Mouse (Mus musculus) naive thymus-derived CD4-positive, alpha-beta T cell, adult 2 months (primary cell): ENCODE data around the gene Olig1.
"Not testable (repeated sequence)": the region's sequence is repeated elsewhere in the genome, so short reads cannot be mapped to it uniquely, and the experiment has no call there.

Experiments used
- DNase-seq: peaks from one replicate; pipeline ENCODE4 v3.0.0-alpha.2; 2011; ENCODE audit warnings: low read depth

Olig1 gene

DNA sequence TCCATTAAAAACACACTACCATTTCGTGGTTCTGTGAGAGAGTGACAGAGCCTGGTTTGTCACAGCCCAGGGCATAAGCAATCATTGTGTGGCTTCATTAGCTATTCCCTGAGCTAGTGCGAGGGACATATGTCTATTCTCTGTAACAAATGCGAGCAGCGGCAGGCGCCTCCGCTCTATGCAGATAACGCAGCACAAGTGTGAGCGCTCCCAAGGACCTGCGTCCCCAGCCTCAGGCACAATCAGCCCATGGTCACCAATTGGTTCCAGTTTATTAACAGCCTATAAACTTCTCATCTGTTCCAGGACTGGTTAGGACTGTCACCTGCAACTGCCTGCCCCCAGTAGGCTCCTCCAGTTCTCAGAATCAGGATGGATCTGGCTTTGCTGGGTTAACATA lies 23.3 kb upstream of the Olig1 start:
- DNase-seq = no peak

DNA sequence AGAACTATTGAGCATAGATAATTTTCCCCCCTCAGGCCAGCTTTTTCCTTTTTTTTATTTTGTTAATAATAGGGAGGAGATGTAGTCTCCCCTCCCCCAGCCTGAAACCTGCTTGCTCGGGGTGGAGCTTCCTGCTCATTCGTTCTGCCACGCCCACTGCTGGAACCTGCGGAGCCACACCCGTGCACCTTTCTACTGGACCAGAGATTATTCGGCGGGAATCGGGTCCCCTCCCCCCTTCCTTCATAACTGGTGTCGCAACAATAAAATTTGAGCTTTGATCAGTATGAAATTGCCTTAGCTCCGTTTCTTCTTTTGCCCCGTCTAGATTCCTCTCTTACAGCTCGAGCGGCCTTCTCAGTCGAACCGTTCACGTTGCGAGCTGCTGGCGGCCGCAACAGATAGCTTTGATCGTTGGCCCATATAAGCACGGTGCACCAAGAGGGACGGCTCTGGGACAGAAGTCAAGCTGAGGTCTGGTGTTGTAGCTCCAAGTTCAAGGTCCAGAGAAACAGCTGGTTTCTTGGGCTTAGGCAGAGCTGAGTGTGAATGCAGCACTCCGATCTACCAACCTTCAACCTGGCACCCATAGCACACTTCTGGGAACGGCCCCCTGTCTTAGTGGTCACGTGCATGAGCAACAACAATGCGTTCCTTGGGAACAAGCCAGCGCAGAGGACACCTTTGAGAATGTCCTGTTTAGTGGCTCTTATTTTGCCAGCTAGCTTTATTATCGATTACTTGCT lies 14.0 kb upstream of the Olig1 start:
- DNase-seq = not testable (repeated sequence)

DNA sequence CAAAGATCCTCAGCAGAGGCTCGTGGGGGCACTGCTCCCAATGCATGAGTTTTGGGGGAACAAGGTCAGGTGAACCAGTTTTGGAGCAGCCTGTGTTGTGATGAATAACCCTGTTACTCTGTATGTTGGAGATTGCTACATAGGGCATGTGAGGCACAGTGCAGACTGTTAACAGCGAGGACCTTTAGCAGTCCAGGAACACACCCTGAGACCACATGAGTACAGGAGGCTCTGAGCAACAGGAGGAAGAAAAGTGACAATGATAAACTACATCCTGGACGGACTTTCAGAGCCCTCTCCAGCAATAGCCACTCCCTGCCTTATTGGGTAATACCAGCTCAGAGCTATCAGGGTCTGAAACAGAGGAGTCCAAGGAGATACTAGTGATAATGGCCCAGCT lies 10.6 kb upstream of the Olig1 start:
- DNase-seq = no peak

DNA sequence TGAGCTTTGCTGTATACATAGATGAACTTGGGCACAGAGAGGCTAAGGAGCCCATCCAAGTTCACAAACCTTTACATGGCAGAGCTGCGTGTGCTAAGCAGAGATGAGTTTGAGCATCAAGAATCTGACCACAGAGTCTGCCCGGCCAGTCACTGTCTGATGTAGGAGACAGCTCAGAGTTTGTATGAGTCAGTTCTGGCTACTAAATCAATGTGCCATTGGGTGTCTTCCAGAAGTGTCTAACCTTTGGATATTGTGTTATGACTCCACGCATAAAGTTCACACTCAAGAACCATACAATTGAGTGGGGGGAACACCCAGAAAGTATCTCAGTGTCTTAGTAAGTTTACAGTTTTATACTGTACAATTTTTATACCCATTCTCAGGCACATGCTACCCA lies 8.7 kb upstream of the Olig1 start:
- no peak for DNase-seq

DNA sequence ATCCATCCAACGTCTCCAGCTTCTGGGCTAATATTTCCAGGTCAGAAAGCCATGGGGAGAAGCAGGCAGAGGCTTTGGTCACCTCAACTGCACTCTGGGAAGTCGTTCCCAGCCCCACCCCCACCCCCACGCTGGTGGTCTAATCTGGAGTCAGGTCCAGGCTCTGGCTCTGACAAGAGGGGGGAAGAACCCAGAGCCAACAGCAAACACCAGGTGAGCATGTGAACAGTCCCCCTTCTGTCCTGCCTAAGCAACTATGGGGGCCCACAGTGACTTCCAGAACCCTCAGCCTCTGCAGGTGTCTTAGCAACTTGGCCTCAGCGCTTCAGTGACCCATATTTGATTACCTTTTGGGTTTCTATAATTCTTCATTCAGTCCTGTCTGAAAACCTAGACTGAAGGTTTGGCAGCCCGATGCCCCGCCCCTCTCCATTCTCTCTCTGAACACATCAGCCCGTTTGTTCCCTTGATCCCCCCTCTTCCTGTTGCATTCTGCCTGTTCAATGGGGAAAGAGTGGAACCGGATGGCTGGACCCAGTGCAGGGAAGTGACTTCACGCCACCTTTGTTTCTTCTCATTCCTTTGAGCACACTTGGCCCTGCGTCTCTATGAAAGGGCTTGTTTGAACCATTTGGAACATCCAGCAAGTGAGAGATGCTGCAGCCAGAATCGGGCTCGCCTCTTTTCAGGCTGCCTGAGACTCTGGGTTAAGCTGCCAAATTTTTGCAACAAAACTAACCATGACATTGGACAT lies 6.9 kb upstream of the Olig1 start:
- no peak for DNase-seq

DNA sequence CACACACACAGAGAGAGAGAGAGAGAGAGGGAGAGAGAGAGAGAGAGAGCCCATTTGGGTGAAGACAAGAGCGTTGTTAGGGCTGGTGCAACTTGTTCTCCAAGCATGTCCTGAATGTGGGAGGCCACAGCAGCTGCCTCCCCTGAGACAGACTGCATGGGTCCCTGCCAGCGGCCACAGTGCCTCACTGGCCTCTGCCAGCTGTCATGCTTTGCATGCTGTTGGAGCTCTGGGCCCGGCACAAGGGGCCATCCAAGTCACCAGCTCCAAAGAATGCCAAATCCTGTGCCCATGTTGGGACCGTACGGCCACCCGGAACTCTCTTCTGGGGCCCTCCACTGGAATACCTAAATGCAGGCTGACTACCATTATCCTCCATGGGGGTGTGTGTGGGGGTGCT lies 3.6 kb upstream of the Olig1 start:
- DNase-seq = no peak

DNA sequence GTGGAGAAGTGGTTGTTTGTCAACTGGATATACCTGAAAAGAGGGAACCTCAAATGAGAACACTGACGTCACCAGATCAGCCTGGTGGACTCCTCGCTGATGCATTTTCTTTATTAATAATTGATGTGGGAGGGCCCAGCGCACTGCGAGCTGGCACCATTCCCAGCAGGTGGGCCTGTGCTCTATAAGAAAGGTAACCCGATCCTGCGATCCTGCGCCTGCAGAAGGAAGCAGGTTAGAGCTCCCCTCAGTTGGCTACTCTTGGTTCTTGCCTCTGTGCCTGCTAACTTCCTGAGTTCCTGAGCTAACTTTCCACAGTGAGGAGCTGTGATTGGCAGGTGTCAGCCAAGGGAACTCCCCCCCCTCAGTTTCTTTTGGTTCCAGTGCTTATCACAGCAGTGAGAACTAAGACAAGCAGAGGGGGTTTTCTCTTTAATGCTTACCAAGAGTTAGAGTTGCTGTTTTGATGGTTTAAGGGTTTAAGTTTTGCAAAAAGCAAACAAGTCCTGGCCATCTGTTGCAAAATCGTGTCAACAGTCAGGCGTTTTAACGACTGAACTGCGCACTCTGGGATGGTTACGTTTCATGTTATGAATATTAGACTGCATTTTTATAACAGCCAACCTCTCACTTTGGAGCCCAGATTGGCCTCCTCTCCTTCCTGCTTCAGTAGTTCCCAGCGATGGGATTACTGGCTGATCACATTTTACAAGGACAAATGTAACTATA lies 684 bp upstream of the Olig1 start:
- no peak for DNase-seq

DNA sequence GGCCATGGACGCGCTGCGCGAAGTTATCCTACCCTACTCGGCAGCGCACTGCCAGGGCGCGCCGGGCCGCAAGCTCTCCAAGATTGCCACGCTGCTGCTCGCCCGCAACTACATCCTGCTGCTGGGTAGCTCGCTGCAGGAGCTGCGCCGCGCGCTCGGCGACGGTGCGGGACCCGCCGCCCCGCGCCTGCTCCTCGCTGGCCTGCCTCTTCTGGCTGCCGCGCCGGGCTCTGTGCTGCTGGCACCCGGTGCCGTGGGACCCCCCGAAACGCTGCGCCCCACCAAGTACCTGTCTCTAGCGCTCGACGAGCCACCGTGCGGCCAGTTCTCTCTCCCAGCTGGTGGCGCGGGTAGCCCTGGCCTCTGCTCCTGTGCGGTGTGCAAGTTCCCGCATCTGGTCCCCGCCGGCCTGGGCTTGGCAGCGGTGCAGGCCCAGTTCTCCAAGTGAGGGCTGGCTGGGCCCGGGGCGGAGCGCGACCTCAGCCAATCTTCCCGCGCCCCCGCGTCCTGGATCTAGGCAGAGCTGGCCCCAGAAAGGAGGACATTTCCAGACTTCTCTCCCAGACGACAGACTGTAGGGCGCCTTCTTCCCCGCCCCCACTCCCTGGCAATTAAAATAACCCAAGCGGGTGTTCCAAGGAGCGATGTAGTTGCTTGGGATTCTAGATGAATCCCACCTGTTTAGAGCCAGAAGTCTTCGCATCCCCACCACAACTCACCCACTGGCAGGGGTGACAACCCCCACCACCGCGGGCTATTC lies 820 bp downstream of the Olig1 start:
- DNase-seq = no peak

DNA sequence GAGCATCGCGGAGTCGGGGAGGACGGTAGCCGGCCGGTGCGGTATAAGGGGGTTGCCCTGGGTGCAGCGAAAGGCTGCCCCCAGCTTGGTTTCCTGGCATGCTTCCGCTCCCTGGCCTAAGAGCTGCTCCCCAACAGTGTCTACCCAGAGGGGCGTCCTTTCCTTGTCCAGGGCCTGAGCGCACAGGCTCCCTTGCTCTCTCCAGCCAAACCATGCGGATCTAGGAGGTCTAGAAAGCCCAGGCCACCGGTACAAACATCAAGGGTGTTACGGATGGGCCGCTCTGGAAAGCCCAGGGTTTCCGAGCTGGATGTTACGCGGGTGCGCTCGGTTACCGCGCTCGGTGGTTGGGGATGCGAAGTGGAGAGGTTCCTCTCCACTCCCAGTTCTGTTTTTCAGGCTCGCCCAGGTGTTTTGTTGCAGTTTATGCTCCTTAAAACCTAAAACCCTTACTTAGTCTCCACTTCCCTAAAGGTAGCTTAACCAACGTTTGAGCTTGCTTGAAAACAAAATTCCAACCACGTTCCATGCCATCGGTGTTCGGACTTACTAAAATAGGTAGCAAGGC lies 1.5 kb downstream of the Olig1 start:
- DNase-seq = no peak

DNA sequence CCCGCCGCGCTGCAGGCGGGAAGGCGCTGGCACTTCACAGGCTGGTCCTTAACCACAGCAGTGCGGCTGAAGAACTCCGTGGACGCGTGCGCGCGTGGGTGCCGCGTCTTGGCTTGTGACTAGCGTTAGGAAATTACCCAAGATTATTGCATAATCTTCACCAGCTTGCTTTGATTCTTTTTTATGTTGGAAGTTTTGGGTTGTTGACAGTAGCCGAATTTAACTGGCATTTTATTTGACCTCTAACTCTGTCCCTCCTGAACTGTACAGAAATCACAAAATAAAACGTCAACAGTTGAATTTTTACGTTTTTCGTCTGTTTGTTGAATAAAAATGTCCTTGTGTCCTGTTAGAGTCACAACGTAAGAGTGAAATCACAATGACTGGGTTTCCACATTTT lies 2.1 kb downstream of the Olig1 start:
- no peak for DNase-seq

DNA sequence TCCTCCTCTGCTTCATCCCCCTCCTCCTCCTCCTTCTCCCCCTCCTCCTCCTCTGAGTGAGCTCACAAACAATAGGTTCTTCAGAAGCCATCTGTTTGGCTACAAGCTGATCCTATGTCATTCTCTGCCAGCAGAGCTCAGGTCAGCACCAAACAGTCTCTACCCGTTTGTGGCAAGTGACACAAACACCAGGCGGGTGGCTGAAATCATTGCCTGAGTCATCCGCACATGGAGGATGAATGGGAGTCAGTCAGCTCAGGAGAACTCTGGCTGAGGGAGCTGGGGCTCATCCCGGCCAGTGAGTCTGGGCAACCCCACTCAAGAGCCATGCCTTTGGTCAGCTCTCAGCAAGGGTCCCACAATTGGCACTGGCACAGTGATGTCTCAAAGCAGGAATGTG lies 10.9 kb downstream of the Olig1 start:
- no peak for DNase-seq

DNA sequence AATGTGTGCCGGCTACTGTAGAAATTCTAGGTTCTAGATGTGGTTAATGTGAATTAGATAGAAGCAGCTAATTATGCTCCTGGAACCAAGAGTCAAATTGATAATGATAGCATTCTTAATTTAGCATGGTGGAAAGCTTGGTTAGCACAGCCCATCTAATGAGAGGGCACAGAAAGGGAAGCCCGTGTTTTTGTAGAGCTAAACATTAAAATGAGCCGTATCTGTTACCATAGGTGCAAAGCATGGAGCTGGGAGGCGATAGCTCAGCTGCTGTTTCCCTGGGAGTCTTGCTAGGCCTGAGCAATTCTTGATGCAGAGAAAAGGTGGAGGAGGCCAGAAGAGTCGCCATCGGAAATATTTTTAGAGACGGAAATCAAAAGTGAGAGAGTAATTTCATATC lies 22.5 kb downstream of the Olig1 start:
- DNase-seq = no peak

DNA sequence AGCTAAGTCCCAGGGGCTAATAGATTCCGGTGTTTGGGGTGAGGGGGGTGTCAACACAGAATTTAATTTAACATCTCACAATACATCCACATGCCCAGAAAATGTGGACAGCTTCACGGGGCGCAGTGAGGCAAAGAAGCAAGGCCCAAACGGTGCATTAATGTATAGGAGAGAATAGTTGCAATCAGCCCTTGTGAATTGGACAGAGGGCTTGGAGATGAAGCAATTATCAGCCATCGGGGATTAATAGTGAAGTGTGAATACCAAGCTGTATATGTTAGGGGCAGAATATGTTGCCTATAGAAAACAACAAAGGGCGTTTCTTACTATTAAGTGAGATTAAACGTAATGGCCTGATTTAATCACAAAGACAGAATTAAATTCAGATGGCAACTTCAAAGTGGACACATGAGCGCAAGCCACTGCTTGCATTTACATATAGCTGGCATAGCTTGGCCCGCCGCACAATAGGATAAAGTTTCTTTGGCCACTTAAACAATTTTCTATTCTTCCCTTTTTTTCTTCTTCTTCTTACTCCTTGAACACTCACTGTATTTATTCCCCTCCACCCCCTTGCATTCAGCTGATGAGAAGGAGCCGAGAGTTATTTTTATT lies 23.3 kb downstream of the Olig1 start:
- DNase-seq = no peak

DNA sequence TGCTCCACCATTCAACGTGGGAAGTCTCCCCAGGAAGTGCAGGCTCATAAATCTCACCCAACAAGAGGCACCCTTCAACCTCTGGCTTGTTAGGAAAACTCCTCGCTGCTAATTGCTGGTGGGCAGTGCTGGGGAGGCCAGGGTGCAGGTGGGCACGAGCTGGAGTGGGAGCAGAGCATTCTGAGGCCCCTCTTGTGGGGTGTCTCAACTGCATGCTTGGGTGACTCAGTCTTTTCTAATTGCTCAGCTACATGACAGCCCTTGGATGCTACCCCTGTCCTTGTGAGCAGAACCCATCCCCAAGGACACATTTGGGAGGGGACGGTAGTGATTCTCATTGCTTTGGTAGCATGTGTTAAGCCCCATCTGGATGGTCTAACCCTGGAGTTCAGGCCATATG lies 28.2 kb downstream of the Olig1 start:
- DNase-seq = no peak

DNA sequence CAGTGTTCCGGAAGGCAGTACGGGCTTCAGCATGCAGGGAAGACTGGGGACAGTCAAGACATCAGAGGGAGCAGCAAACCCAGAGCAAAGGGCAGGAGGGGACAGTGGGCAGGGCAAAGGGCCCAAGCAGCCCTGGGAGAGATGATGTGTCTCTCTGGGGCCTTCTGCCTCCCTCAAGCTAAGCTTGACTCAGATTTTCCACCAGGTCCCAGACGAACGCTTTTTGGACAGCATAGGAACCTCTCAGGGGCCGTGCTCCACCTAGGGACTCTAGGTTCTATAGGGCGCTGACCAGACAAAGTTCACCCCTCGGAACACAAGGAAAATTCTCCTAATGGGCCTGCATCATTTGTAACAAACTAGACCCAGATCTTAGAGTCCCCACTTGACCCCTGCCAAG lies 29.8 kb downstream of the Olig1 start:
- no peak for DNase-seq

DNA sequence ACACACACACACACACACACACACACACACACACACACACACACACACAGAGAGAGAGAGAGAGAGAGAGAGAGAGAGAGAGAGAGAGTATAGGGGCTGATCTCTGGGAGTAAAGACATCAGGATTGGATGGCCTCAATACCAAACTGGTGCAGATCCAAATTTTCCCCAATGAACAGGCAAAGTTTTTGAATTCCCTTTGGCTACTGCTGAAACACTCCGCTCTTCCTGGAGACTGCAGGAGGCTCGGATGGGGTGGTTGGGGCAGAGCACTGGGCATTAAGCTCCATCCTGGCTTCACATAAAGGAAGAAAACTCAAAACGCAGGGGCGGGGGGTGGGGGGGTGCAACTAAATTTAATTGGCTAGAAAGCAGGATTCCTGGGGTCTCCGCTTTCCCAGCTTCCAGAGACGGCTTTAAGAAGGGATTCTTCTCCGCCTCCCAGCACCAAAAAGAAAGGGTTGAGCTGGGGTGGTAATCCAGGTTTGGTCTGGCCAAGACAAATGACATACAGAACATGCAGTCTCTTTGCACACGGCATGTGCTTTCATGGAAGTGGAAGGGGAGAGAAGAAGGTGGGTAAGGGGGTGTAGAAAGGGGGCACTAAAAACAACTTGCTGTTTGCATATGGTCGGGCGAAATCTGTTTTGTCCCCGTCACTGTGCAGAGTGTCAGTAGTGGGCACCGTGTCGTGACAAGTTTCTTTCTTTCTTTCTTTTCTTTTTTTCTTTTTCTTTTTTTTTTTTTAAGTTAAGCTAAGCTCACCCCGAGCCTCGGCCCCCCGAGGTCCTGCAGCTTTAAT lies 31.3 kb downstream of the Olig1 start:
- DNase-seq = no peak

DNA sequence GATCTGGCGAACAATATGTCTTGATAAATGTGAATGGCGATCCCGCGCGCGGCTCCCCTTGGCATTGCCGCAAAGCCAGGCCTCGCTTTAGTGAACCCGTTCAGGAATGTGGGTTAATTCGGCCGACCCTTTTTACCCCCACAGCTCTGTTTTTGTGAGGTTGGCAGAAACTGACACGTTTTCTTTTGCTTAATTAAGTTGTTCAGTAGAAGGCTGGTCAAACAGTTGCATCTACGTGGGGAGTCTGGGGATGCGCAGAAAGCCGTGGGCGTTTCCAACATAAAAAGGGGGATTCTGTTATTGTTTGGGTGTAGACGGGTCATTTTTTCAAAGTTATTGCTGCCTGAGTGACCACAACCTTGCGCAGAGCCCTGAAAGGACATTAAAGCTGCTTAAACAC lies 31.9 kb downstream of the Olig1 start:
- DNase-seq = no peak

DNA sequence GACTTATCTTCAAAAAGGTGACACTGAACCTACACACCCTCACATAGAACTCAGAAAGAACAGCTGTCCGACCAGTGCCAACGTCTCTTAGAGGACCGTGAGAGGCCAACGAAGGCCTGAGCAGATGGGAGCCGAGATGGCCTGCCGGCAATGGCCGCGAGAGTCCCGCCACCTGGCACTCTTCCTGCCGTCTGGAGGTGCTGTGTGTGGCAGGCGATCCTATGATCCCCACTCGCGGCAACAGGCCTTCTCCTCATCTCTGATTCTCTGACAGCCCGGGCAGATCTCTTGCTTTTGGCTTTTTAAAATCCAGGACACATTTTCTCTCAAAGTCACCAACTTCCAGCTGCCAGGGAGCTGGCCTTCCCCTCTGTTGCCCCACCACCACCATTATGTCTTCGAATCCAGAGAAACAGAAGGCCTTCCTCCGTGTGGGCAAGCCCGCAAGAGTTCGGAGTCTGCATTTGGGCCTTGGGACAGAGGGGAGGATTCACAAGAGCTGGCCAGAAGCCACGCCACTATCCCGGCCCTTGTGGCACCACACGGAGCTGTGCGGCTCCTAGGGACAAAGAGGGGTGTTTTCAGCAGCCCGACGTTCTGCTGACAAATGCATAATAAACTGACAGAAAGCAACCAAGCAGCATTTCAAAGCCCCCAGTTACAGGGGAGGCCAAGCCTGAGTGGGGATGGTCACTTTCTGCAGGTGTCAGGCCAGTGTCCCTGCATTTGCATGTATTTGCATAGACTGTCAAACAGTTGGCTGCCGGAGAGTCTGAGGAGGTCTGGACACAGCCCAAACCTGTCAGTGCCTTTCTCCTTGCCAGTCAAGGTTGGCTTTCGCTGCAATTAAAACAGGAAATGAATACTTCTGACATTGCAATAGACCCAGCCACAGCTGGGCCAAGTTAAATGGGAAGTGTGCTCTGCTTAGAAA lies 34.5 kb downstream of the Olig1 start:
- no peak for DNase-seq

DNA sequence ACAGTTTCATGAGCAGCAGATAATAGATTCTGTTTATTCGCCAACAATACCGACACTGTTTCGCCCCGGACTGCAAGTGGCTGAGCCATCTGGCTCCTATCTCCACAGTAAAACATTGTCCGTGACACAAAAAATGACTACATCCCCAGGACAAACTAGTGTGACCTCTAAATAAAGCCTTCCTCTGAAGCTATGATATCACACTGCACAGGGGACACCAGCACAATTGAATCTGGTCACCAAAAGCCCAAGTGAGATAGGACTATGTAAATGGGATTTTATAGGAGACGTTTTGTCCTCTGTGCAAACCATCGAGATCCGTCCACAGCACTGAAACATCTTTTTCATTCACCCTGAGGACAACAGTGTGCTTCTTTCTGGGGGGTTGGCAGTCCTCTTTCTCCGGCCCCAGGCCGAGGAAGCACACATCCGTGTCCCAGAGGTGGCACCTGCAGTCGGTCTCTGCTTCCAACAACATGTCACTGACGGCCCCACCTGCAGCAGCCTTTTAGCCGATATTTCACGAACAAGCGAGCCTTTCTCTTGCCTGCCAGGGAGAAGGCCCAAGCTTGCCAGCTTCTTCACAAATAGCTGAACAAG lies 36.0 kb downstream of the Olig1 start:
- no peak for DNase-seq
